8 mouse cellular contexts compared by ENCODE assay signal in the genomic region with DNA sequence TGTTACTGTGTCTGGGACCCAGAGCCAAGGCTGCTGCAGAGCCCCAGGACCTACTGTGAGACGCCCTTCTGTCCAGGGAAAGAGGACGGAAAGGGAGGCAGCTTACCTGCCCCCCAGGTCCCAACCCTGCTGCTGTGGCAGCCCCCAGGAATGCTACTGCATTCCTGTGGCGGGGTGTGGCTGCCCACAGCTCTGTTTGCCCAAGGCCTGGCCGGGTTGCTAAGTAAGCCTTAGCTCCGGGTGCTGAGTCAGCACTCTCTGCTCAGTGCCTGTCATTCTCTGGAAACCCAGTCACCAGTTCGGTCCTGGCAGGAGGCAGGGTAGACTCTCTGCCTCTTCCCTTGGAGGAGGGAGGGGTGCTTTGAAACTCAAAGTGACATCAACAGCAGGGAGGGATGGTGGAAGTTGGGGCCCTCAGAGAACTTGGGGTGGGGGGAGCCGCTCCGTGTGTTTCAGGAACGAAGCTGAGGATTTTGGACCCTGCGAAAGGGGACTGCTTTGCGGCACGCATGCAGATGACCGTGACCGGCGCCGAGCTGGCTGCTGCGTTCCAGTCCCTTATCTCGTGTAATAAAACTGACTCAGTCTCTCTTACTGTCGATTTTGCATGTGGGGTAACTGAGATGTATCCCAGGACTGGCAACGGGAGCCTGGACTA. TPM values are rescaled to one million over a fixed set of nuclear protein-coding genes. Genes with fewer than 3 reads are reported as not detected.
DNase-seq lines count a peak whose midpoint lies in the region; ATAC-seq and TF ChIP-seq lines count a peak whose summit lies in the region.

No protein-coding gene starts in this region.

- no peaks in the 10 kb centered on the region for H3K9me3 ChIP-seq in kidney, embryonic 14.5 days (ENCODE audit: control insufficient read depth, low read length)
- H3K9me3 ChIP-seq in embryonic facial prominence, embryonic 11.5 days (replicated peaks; ENCODE audit: control insufficient read depth, low read length), result no peaks in the 10 kb centered on the region

- DNase-seq in kidney, adult 8-10 months, result no peak
- peak; percentile 54 for DNase-seq in embryonic facial prominence, embryonic 11.5 days (ENCODE audit: low spot score)
- DNase-seq in kidney, postnatal 4 days, result peak; percentile 68 to 81
- no peak for DNase-seq in cerebellum, postnatal 4 days (ENCODE audit: low spot score in 2 of 2)
- no peak for DNase-seq in thymus, adult 2 months
- DNase-seq in cerebellum, postnatal 10 days, result no peak

- peak overlapping the region; percentile 15; the same call in 1 of the 2 replicates for H3K9ac ChIP-seq in kidney, embryonic 14.5 days (ENCODE audit: low read depth, low read length)
- H3K9ac ChIP-seq in embryonic facial prominence, embryonic 11.5 days (replicated peaks; ENCODE audit: low read length), result 0 out of 2 replicates have a peak overlapping the region, but pooled peaks have one; percentile 5

- ATAC-seq in kidney, embryonic 14.5 days (ENCODE audit: low FRiP score, low TSS enrichment), result peak; percentile 29; the same call in 1 of the 2 replicates
- no peak for ATAC-seq in embryonic facial prominence, embryonic 11.5 days (replicated peaks; ENCODE audit: insufficient number of reproducible peaks, low FRiP score, low TSS enrichment, low read depth)
- peak; percentile 34; the same call in 1 of the 2 replicates for ATAC-seq in megakaryocyte-erythroid progenitor cell, adult 5-6 weeks (replicated peaks; ENCODE audit: low FRiP score, low TSS enrichment, poor library complexity, severe bottlenecking)

- peaks cover 35% of the 10 kb centered on the region for H3K4me1 ChIP-seq in kidney, embryonic 14.5 days (ENCODE audit: control insufficient read depth, insufficient read depth, low read length)
- H3K4me1 ChIP-seq in embryonic facial prominence, embryonic 11.5 days (ENCODE audit: control insufficient read depth, insufficient read depth, low read length), result peaks cover 3% of the 10 kb centered on the region; the same call in 1 of the 2 replicates
- peaks cover 7% of the 10 kb centered on the region for H3K4me1 ChIP-seq in thymus, adult 2 months (replicated peaks; ENCODE audit: control insufficient read depth, insufficient read depth, low read length)

- peak overlapping the region; percentile 28 for H3K4me2 ChIP-seq in kidney, embryonic 14.5 days (replicated peaks; ENCODE audit: low read depth, low read length)
- no peak overlapping the region; the same call in 1 of the 2 replicates for H3K4me2 ChIP-seq in embryonic facial prominence, embryonic 11.5 days (ENCODE audit: low read depth, low read length)

- H3K36me3 ChIP-seq in kidney, embryonic 14.5 days (ENCODE audit: control insufficient read depth, insufficient read depth, low read length), result no peaks in the 10 kb centered on the region
- no peaks in the 10 kb centered on the region for H3K36me3 ChIP-seq in embryonic facial prominence, embryonic 11.5 days (replicated peaks; ENCODE audit: control insufficient read depth, insufficient read depth, low read depth, low read length)
- H3K36me3 ChIP-seq in thymus, adult 2 months (ENCODE audit: control insufficient read depth, insufficient read depth, low read length), result no peaks in the 10 kb centered on the region

- H3K27me3 ChIP-seq in kidney, embryonic 14.5 days (ENCODE audit: control insufficient read depth, insufficient read depth, low read length), result peaks cover 9% of the 10 kb centered on the region
- H3K27me3 ChIP-seq in embryonic facial prominence, embryonic 11.5 days (ENCODE audit: control insufficient read depth, insufficient read depth, low read length), result peaks cover 20% of the 10 kb centered on the region
- H3K27me3 ChIP-seq in thymus, adult 2 months (ENCODE audit: control insufficient read depth, insufficient read depth, low read length), result peaks cover 8% of the 10 kb centered on the region; the same call in 1 of the 2 replicates

- TF ChIP-seq CTCF in thymus, adult 2 months (IDR thresholded peaks at IDR 0.05; ENCODE audit: borderline replicate concordance, control insufficient read depth, extremely low read depth, insufficient read depth, low read length, poor library complexity), result no peak

- H3K27ac ChIP-seq in kidney, embryonic 14.5 days (ENCODE audit: low read depth, low read length), result no peak overlapping the region
- H3K27ac ChIP-seq in embryonic facial prominence, embryonic 11.5 days (replicated peaks; ENCODE audit: low read depth, low read length), result no peak overlapping the region
- H3K27ac ChIP-seq in thymus, adult 2 months (ENCODE audit: control insufficient read depth, insufficient read depth, low read length), result no peak overlapping the region

- no peak overlapping the region for H3K4me3 ChIP-seq in kidney, embryonic 14.5 days (ENCODE audit: low read length)
- no peak overlapping the region for H3K4me3 ChIP-seq in embryonic facial prominence, embryonic 11.5 days (ENCODE audit: low read depth, low read length)
- no peak overlapping the region for H3K4me3 ChIP-seq in thymus, adult 2 months (ENCODE audit: control insufficient read depth, insufficient read depth, low read length)

- no peak for TF ChIP-seq POLR2A in thymus, adult 2 months (IDR thresholded peaks at IDR 0.05; ENCODE audit: control insufficient read depth, extremely low read depth, insufficient read depth, low read length, poor library complexity)

- WGBS in kidney, embryonic 14.5 days, result 9% methylated on average over 20 of the region's 20 CpGs
- 10% methylated on average over 20 of the region's 20 CpGs for WGBS in embryonic facial prominence, embryonic 11.5 days
- WGBS in thymus, adult 2 months, result 19% methylated on average over 20 of the region's 20 CpGs

RNA-seq across cellular contexts. Expression of a gene that starts 14.1 kb away (rescaled TPM):
- 3.7 and 3.9 TPM in 2 replicates for polyA plus RNA-seq in kidney, embryonic 14.5 days (2014; fragmentation: Nextera tagmentation; extraction: Ambion mirVana)
- polyA plus RNA-seq in embryonic facial prominence, embryonic 11.5 days (2014; fragmentation: Nextera tagmentation; extraction: Ambion mirVana), result 1.0 and 1.4 TPM in 2 replicates
- total RNA-seq in megakaryocyte-erythroid progenitor cell, adult 5-6 weeks (2014; fragmentation: Nextera tagmentation), result 0.30 and 1.2 TPM in 2 replicates
- not detected in 2 replicates for total RNA-seq in megakaryocyte-erythroid progenitor cell, adult 5-6 weeks (2017)
- polyA plus RNA-seq in thymus, adult 2 months (2012; rRNA removed), result 3.6 and 3.9 TPM in 2 replicates

RNA-seq across cellular contexts. Expression of a gene that starts 47.7 kb away (rescaled TPM):
- polyA plus RNA-seq in kidney, embryonic 14.5 days (2014; fragmentation: Nextera tagmentation; extraction: Ambion mirVana), result 6.8 and 7.4 TPM in 2 replicates
- polyA plus RNA-seq in embryonic facial prominence, embryonic 11.5 days (2014; fragmentation: Nextera tagmentation; extraction: Ambion mirVana), result 5.8 and 6.1 TPM in 2 replicates
- total RNA-seq in megakaryocyte-erythroid progenitor cell, adult 5-6 weeks (2014; fragmentation: Nextera tagmentation), result not detected in 2 replicates
- total RNA-seq in megakaryocyte-erythroid progenitor cell, adult 5-6 weeks (2017), result not detected in 2 replicates
- 2.6 and 2.8 TPM in 2 replicates for polyA plus RNA-seq in thymus, adult 2 months (2012; rRNA removed)

Comparison
In these comparisons a context has a peak if more than half of its experiments do, and no peak if none do; other contexts are left out.
1. DNase-seq: peak in embryonic facial prominence, embryonic 11.5 days (single experiment) and kidney, postnatal 4 days (2 of 2); none in kidney, adult 8-10 months (0 of 2), cerebellum, postnatal 4 days (0 of 2), thymus, adult 2 months (single experiment) and cerebellum, postnatal 10 days (0 of 2).